Mouse (Mus musculus) fat pad, adult 2 months (tissue): ENCODE results near the gene Amigo3.
"Not testable (repeated sequence)": the region's sequence is repeated elsewhere in the genome, so short reads cannot be mapped to it uniquely, and the experiment has no call there.

ENCODE experiments used
- DNase-seq: peaks from one replicate; pipeline ENCODE4 v3.0.0-alpha.2; 2011; ENCODE audit warnings: low read depth, low spot score; ENCODE audit errors: extremely low read depth

Amigo3 gene

DNA sequence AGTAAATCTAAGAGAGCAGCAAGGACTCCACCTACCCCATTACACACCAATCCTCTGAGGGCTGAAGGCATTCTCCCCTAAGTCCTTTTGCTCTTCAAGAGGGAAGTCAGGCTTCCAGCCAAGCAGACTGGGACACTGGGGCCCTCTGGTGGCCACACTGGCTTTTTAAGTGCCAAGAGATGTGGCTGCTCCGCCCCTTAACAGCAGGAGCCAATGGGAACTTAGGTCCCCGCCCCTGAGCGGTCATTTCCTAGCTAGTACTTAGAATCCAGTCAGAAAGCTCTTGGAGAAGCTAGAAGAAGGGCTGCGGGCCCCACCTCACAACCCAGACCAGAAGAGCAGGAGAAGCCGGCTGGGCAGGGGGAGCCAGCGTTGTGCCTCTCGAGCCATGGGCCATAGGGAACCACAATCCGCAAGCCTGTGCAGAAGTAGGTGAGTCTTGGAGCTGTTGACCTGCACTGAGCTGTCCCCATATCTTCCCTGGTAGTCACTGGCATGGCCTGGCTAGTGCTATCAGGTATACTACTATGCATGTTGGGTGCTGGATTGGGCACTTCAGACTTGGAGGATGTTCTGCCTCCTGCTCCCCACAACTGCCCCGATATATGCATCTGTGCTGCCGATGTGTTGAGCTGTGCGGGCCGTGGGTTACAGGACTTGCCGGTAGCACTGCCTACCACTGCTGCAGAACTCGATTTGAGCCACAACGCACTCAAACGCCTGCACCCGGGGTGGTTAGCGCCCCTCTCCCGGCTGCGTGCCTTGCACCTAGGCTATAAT is at the start of gene Amigo3:
Gene Amigo3 (plus strand): TSS at position 275 of the 780 bp plus-strand sequence.
- DNase-seq: peak; percentile 59

DNA sequence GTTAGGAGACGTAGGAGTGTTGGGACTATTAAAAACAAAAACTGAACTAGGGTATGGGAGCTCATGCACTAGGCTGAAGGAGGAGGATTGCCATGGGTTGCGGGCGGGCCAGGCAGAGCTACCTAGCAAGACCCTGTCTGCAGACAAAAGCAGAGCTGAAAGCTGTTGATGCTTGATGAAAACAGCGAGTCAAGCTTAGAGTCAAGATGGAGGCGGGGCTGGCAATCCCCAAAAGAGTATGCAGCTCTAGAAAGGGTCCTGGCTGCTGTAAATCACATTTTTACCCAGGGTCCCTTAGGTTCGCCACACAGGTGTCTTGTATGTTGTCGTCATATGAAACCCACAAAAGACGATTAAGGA is 49.4 kb upstream of the Amigo3 start:
- no peak for DNase-seq

DNA sequence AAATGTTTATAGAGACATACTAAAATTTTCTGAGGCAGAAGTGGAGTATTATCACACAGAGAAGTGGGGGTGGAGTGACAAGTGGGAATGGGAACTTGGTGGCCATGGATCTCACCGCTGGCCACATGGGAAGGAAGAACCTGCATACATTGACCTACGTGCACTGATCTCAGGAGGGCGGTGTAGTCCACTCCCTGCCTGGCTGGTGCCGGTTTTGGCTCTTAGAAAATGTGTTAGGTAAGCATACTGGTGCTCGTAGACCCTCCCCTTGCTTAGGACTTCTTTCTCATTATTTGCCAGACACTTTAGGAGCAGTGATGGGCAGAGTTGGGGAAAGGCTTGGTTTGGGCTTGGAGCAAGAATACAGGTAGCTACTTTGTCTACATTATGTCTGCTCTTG is 44.9 kb upstream of the Amigo3 start:
- no peak for DNase-seq

DNA sequence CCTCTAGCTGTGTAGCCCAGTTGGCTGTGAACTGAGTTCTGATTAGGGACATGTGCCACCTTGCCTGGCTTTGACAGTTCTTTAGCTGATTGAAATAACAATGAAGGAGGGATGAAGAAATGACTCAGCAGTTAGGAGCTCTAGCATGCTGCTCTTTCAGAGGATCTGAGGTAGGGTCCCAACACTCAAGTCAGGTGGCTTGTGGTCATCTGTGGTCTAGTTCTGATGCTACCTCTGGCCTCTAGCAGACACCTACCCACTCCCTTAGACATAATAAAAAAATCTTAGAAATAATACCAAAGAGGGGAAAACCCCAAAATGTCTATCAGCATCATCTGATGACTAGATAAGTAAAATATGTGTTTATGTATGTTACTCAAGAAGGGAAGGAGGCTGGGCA is 42.6 kb upstream of the Amigo3 start:
- no peak for DNase-seq

DNA sequence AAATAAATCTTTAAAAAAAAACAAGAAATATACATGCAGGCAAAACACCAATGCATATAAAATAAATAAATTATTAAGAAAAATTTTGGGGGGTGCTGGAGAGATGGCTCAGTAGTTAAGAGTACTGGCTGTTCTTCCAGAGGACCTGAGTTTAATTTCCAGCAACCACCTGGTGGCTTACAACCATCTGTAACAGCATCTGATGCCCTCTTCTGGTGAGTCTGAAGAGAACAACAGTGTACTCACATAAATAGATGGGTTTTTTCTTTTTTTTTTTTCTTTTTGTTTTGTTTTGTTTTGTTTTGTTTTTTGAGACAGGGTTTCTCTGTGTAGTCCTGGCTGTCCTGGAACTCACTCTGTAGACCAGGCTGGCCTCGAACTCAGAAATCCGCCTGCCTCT is 39.4 kb upstream of the Amigo3 start:
- not testable (repeated sequence) for DNase-seq

DNA sequence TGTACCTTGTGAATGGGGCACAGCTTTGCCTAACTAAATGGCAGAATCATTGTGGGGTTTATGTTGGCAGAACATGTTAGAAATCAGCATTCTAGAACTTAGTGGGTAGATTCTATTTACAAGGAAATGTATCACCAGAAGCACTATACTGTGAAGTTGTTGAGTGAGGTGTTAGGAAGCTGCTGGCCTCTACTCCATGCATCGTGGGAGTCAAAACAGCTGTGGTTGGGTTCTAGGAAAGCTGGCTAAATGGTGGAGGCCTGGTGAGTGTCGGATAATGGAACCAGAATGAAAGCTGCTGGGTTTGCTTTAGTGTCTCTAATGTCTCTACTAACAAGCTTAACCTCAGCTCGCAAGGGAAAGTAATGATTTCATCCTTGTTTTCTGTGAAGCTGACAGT is 35.8 kb upstream of the Amigo3 start:
- DNase-seq: no peak

DNA sequence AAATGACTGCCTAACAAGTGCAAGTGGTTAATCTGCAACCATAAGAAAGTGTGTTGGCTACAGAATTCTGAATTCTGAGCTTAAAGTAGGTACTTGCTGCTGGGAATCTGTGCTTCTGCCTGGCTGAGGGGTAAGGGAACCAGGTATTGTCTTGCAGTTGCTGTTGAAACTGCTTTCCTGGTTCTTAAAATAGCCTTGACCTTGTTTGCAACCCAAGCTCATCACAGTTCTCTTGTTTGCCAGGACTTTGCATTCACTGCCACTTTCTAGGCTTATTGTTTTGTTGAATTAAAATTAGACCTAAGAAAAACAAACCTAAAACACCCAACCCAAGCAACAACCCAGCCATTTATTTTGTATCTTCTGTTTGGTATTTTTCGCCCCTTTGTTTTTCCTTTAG is 32.2 kb upstream of the Amigo3 start:
- DNase-seq: no peak

DNA sequence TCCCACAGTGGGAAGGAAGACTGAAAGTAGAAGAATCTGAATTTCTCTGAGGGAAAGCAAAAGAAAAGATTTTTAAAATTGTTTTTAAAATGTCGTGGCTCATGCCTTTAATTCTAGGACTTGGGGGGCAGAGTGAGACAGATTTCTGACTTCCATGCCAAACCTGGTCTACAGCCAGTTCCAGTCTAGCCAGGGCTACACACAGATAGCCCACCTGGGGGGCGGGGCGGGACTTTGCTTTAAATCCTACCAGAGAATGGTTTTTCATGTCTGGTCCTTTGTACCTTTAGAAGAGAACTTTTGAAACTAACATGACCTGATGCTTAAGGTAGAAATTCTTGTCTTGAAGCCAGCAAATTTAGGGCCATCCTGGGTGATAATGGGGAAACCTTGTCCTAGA is 29.7 kb upstream of the Amigo3 start:
- no peak for DNase-seq

DNA sequence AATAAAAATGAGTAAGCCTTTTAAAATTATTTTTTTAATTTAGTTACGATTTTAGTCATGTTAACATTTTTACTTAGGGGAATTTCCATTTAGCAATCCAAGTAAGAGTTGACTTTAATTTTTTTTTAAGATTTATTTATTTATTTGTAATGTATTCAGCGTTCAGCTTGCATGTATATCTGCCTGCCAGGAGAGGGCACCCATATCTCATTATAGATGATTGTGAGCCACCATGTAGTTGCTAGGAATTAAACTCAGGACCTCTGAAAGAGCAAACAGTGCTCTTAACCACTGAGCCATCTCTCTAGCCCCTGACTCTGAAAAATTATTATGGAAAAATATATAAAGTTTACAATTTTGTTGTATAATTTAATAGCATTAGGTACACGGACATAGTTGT is 26.4 kb upstream of the Amigo3 start:
- no peak for DNase-seq

DNA sequence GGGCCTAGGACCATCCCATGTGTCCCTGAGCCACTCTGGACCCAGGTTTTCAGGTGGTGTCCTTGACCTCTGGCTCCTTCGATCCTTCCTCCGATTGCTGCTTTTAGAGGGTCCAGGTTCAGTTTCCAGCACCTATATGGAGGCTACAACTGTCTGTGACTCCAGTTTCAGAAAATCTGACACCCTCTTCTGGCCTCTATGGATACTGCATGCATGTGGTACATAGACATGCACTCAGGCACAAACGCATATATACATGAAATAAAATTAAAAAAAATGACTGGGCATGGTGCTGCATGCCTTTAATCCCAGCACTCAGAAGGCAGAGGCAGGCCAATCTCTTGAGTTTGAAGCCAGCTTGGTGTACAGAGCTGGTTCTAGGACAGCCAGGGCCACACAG is 25.1 kb upstream of the Amigo3 start:
- DNase-seq: no peak

DNA sequence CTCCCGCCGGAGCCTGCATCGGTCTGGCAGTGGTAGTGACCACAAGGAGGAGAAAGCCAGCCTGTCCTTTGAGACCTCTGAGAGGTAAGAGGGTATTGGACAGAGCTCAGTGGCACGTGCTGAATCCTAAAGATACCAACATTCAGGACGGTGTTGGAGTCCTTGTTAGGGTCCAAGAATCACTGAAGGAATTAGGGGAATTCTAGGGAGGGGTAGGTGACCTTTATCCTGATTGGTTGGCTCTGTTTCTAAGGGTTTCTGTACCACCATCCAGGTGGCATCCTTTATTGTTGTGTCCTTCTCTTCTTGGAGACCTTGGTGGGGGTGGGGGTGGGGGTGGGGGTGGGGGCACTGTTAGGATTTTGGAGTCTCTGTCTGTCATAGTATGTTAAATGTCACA is 20.8 kb upstream of the Amigo3 start:
- no peak for DNase-seq

DNA sequence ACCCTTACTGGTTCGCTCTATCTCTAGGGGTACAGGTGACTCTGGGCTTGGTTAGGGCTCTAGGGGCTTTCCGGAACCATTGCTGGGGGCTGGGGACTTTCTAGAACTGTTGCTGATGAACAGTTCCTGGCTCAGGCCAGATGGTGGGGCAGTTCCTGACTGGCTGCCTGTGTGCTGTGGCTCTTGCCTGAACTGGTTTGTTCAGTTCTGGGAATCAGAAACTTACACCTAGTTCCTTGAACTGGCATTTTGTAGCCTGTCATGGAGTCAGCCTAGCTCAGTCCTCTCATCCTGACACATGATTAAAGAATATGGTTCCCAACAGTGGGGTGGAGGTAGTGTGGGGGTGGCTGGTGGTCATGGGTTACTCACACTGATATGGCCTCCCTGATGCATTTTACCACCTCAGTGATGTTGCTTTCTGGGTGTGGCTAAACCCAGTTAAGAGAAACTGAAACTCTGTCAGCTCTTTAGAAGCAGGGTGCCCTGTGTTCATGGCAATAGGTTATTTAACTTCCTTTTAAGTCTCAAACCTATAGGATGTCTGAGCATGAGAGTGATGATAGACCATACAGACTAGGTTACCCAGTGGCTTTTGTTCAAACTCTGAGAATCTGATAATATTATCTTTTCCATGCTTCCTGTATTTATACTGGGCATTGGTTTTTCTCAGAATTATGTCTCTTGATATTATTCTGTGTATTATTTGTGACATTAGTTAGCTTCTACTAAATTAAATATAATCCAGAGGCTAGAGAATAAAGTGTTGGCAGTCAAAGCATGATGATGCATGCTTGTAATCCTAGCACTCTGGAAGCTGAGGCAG is 17.4 kb upstream of the Amigo3 start:
- no peak for DNase-seq

DNA sequence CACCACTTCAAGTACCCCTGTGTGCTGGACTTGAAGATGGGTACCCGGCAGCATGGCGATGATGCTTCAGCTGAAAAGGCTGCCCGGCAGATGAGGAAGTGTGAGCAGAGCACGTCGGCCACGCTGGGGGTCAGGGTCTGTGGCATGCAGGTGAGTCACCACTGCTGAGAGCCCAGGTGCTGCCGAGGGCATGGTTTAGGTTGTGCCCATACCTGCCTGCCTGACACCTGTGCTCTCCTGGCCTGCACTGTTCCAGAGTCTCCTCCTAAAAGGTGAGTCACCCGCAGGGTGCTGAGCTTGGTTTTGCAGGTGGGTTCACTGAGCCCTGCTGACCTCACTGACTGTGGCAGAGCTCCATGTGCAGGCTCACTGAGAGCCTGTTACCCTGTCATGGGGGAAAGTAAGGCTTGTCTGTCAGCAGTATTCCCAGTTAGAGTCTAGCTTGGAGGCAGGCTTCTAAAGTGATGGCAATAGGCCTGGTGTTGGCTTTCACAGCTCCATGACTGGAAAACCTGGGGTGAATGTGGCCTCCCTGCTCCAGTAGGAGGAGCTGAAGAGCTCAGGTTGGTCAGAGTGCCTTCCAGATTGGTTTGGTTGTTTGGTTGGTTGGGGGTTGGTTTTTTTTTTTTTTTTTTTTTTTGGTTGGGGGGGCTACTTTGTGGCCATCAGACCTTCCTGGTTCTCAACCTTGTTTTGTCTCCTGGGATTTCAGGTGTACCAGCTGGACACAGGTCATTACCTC is 8.0 kb upstream of the Amigo3 start:
- DNase-seq: no peak

DNA sequence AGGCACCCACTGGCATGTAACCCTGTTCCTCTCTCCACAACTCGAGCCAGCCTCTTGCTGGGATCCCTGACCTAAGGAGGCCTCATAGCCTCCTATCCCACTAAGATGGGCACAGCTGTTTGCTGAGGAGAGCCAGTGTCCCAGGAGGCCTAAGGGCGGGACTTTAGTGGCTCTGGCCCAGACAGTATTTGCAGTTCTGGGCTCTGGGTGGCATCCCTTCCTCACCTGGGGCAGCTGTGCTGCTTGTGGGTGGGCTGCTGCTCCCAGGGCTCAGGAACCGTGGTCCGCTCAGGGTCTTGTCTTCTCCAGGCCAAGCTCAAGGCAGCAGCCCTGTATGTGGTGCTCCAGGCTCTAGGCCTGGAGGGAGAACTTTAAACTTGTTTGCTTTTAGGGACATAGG is 6.4 kb upstream of the Amigo3 start:
- DNase-seq: no peak

DNA sequence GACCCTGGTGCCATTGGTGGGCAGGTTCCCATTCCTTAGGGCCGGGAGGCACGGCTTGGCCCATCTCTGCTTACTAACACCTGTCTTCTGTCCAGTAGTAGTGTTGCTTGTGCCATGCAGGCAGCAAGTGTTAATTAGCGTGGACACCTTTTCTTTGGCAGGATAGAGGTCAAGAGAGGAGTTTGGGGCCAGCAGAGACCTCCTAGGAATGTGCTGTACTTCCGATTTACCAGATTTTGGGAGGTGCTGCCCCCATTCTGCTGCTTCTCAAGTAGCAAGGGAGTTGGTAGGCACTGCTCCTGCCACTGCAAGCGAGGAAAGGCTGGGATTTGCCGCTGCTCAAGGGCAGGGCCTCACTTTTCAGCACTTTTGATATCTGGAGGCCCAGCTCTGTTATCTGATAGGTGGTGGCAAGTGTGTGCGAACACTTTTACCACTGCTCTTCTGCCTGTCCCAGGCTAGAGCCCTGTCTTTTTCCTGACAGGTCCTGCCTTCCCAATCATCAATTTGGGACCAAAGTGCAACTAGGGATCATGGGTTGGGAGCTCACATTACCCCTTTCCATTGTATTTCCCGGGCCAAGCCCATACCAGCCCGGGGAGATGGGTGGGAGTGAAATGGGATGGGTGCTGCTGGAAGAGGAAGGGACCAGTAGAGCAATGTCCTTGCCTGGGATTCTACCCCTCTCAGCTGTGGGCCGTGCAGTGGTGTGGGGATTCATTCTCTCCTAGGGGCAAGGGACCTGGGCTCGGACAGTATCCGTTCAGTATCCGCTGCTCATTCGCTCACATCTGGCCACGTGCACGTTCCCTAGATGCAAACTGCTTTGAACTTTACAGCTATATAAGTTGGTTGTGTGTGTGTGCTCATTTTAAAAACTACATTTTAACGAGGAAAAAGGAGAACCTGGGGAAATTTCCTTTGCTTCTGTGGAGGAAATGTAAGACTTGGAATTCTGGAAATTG is 5.1 kb upstream of the Amigo3 start:
- DNase-seq: no peak

DNA sequence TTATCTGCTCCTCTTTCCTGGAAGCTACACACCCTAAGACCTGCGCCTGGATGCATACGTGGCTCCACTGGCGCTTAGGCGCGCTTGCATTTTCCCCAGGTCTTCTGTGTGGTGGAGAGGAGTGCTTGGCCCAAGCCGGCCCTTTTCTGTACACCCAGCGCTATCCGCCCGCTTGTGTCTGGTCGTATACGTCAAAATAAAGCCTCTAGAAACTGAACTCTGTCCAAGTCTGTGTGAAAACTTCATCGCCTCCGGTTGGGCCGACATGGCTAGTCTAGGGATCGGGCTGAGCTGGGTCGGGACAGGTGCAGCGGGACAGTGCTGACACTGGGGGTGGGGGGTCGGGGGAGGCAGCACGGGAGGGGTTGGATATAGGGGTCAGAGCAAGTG is 4.4 kb upstream of the Amigo3 start:
- DNase-seq: no peak

DNA sequence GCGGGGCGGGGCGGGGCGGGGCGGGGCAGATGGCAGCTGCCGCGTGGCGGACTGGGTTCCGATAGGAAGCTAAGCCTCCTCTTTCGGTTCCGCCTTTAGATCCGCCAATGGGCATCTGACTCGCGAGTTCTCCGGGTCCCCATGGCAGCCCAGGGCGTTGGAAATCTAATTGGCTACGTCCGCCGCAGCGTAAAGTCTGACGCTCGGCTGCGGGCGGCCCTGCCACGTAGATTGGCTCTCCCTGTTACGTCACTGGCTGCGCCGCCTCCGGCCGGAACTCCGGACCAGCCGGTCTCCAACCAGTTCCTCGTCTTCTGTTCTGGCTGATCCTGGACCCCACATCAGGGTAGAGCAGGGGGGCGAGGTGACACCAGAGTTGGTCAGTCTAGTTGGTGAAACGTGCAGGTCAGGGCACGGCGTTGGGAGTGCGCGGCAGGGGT is 3.9 kb upstream of the Amigo3 start, which contains the start of gene Gmppb:
Gene Gmppb (plus strand): TSS at position 227 of the 440 bp plus-strand sequence.
- DNase-seq: peak; percentile 82

DNA sequence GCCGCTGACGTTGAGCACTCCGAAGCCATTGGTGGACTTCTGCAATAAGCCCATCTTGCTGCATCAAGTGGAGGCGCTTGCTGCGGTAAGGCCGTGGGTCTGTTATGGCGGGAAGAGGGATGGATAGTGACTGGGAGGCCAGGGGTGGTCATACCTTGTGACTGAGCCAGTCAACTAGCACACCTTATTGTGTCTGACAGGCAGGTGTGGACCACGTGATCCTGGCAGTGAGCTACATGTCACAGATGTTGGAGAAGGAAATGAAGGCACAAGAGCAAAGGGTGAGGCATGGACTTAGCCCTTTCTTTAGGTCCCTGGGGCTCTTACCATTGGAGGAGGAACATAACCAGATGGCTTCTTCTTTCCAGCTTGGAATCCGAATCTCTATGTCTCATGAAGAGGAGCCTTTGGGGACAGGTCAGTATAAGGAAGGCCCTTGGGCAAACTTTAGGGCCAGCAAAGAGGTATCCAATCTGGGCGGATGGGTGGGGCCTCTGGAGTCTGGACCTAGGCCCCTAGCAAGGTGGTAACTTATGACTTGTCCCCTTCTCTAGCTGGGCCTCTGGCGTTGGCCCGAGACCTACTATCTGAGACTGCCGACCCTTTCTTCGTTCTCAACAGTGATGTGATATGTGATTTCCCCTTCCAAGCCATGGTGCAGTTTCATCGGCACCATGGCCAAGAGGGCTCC is 3.3 kb upstream of the Amigo3 start:
- DNase-seq: no peak

DNA sequence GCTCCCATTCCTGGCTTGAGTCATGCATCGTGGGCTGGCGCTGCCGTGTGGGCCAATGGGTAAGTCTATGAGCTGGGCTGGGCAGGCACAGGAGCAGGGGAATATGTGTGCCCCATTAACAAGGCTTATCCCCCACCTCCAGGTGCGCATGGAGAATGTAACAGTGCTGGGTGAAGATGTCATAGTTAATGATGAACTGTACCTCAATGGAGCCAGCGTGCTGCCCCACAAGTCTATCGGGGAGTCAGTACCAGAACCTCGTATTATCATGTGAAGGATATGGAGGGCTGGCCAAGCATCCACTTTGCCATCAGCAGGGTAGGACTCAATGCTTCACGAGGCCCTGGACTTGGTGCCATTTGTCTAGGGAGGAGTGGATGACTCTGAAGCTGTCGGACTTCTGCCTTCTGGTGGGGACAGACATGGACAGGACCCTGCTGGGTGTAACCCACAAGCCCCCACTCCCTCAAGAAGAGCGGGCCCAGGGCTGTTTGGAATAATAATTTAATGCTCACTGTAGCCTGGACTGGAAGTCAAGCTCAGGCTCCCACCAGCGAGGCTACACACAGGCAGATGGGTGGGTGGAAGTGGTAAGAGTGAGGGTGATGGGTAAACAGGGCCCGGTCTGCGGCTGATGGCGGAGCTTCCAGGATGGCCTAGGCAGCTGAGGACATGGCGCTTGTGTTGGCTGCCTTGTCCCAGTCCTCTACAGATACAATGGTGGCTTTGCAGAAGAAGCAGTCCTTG is 1.6 kb upstream of the Amigo3 start:
- no peak for DNase-seq
